Mouse (Mus musculus) mouse embryonic stem cell (cell line): Measurements from ENCODE around the gene Nfu1.

Experiments
- in situ Hi-C, 2 experiments: fragments of 300-500 bp; cut with MboI; formaldehyde crosslinking; loops; 1 replicate in 1 of 2; 3 replicates in 1 of 2; pipeline ENCODE4 v1.14.3; 2019 to 2020; ENCODE audit warnings: low sequenced_read_pairs in 2 of 2, low pct_unique_long_range_greater_than_20kb in 1 of 2, mixed read lengths in 1 of 2; ENCODE audit not compliant: unreplicated experiment in 1 of 2

The Nfu1 gene

GRCm38 (mm10) chr6:87008887-87009286, at the start of gene Nfu1:
Nfu1 (plus strand) TSS chr6:87009236.
- in situ Hi-C loops: no loop called here

GRCm38 (mm10) chr6:86963987-86964685, 44.9 kb upstream of the Nfu1 start:
- in situ Hi-C loops: no loop called here

- in situ Hi-C loops: no loop called here
Measured at GRCm38 (mm10) chr6:86967166-86967565, 41.9 kb upstream of the Nfu1 start.

GRCm38 (mm10) chr6:86973956-86974355, 35.1 kb upstream of the Nfu1 start:
- in situ Hi-C loops: no loop called here

GRCm38 (mm10) chr6:86978156-86978908, 30.7 kb upstream of the Nfu1 start:
- in situ Hi-C loops: no loop called here

GRCm38 (mm10) chr6:86978909-86979265, 30.1 kb upstream of the Nfu1 start:
- in situ Hi-C loops: no loop called here

- in situ Hi-C loops: no loop called here
Measured at GRCm38 (mm10) chr6:86981206-86981605, 27.8 kb upstream of the Nfu1 start.

- in situ Hi-C loops: no loop called here
Measured at GRCm38 (mm10) chr6:86985314-86986106, 23.5 kb upstream of the Nfu1 start.

- in situ Hi-C loops: no loop called here
Measured at GRCm38 (mm10) chr6:86989576-86989975, 19.5 kb upstream of the Nfu1 start.

- in situ Hi-C loops: no loop called here
Measured at GRCm38 (mm10) chr6:86991041-86991440, 18.0 kb upstream of the Nfu1 start.

- in situ Hi-C loops: no loop called here
Measured at GRCm38 (mm10) chr6:86992349-86992748, 16.7 kb upstream of the Nfu1 start.

GRCm38 (mm10) chr6:86994254-86994653, 14.8 kb upstream of the Nfu1 start:
- in situ Hi-C loops: no loop called here

- in situ Hi-C loops: no loop called here
Measured at GRCm38 (mm10) chr6:86996629-86997307, 12.3 kb upstream of the Nfu1 start.

GRCm38 (mm10) chr6:86997360-86997759, 11.7 kb upstream of the Nfu1 start:
- in situ Hi-C loops: no loop called here

GRCm38 (mm10) chr6:87001995-87002394, 7.0 kb upstream of the Nfu1 start:
- in situ Hi-C loops: no loop called here

- in situ Hi-C loops: no loop called here
Measured at GRCm38 (mm10) chr6:87002521-87003055, 6.4 kb upstream of the Nfu1 start.

- in situ Hi-C loops: no loop called here
Measured at GRCm38 (mm10) chr6:87004099-87004498, 4.9 kb upstream of the Nfu1 start.

- in situ Hi-C loops: no loop called here
Measured at GRCm38 (mm10) chr6:87005577-87005976, 3.5 kb upstream of the Nfu1 start.
